Mouse (Mus musculus) heart, postnatal 4 days (tissue): Measurements from ENCODE around the gene Wrap53. TPM values are rescaled to one million over a fixed set of nuclear protein-coding genes. Genes with fewer than 3 reads are reported as not detected.
"Not testable (repeated sequence)": the region's sequence is repeated elsewhere in the genome, so short reads cannot be mapped to it uniquely, and the experiment has no call there.

Source experiments
- DNase-seq: peaks from one replicate; pipeline ENCODE4 v3.0.0; 2021
- total RNA-seq, 2 experiments: library from RNA; stranded (reverse); gene quantifications; 2 replicates each; pipeline ENCODE4 v1.2.3; 2021

Wrap53 gene
- 1 to 10 TPM; 5.8 to 7.0 TPM for total RNA-seq

GRCm38 (mm10) chr11:69580091-69580514 is at the start of gene Wrap53, which contains the start of gene Trp53:
Gene Wrap53, minus strand, starts transcription at chr11:69580255.
Gene Trp53, plus strand, starts transcription at chr11:69580359.
- DNase-seq = peak; percentile 91

DNA sequence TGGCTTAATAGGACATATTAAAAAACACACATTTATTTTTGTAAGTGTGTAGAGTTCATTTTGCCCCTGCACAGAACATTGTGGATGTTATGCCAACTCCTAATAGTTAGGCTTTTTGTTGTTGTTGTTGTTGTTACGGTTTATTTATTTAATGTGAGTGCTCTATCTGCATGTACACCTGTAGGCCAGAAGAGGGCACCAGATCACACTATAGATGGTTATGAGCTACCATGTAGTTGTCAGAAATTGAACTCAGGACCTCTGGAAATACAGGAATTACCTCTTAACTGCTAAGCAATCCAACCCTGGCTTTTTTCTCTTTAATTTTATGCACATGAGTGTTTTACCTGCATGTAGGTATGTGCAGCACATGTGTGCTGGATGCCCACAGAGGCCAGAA is 49.7 kb upstream of the Wrap53 start:
- DNase-seq = no peak

GRCm38 (mm10) chr11:69628286-69628685 is 48.2 kb upstream of the Wrap53 start:
- DNase-seq = peak; percentile 78

DNA sequence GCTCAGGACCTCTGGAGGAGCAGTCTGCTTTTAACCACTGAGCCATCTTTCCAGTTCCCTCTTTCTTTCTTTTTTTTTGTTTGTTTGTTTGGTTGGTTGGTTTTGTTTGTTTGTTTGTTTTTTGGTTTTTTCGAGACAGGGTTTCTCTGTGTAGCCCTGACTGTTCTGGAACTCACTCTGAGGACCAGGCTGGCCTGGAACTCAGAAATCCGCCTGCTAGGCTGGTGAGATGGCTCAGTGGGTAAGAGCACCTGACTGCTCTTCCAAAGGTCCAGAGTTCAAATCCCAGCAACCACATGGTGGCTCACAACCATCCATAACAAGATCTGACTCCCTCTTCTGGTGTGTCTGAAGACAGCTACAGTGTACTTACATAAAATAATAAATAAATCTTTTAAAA is 44.3 kb upstream of the Wrap53 start:
- DNase-seq = not testable (repeated sequence)

DNA sequence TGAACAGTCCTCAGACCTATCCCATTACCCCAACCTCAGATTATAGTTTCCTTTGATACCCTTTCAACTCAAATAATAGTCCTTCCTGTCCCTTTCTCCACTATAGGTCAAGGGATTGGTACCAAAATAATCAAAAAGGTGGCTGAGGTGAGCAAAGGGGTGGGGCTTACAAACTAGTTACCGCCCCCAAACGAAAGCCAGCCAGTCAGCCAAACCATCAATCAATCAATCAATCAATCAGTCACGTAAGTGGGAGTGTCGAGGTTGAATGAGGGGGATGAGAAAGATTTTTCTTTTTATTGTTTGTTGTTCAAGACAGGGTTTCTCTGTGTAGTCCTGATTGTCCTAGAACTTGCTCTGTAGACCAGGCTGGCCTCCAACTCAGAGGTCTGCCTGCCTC is 43.0 kb upstream of the Wrap53 start:
- DNase-seq = no peak

- DNase-seq = no peak
Observed at GRCm38 (mm10) chr11:69622406-69622805, 42.4 kb upstream of the Wrap53 start.

- DNase-seq = peak; percentile 63
Observed at GRCm38 (mm10) chr11:69621571-69622268, 41.7 kb upstream of the Wrap53 start, which contains the start of gene Sat2. Gene Sat2, plus strand, starts transcription at chr11:69622024.

- no peak for DNase-seq
Observed at GRCm38 (mm10) chr11:69620394-69621081, 40.5 kb upstream of the Wrap53 start.

- no peak for DNase-seq
Observed at GRCm38 (mm10) chr11:69617805-69618204, 37.8 kb upstream of the Wrap53 start, which contains the start of gene Shbg. Gene Shbg, minus strand, starts transcription at chr11:69617905.

DNA sequence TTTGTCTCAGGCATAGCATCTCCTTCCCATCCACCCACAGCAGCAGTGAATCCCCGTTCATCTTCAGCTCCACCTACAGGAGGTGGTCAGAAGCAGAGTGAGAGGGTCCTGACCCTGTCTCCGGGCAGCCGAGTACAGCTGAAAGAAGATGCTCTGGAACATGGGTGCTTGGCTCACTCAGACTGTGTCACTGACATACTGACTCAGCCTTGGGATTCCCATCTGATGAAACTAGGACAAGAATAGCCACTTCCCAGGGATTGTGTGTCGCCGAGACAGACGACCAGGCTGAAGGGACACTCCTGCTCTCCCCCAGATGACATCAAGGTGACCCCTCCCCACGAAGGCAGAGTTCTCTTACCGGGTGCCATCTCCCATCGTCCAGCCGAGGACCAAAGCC is 36.7 kb upstream of the Wrap53 start:
- no peak for DNase-seq

DNA sequence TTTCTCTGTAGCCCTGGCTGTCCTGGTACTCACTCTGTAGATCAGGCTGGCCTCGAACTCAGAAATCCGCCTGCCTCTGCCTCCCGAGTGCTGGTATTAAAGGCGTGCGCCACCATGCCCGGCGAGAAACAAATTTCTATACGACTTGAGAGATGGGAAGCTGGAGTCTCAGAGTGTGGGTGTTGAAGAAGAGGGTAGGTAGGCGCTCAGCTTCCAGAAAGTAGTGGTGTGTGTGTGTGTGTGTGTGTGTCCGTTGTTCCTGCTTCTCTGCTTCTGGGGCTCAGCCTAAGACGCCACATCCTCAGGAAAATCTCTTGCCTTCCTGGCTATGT is 34.2 kb upstream of the Wrap53 start:
- DNase-seq = not testable (repeated sequence)

GRCm38 (mm10) chr11:69613553-69614256 is 33.6 kb upstream of the Wrap53 start:
- peak; percentile 94 for DNase-seq

- no peak for DNase-seq
Observed at GRCm38 (mm10) chr11:69610899-69611298, 30.8 kb upstream of the Wrap53 start.

GRCm38 (mm10) chr11:69609416-69609815 is 29.4 kb upstream of the Wrap53 start:
- DNase-seq = no peak

DNA sequence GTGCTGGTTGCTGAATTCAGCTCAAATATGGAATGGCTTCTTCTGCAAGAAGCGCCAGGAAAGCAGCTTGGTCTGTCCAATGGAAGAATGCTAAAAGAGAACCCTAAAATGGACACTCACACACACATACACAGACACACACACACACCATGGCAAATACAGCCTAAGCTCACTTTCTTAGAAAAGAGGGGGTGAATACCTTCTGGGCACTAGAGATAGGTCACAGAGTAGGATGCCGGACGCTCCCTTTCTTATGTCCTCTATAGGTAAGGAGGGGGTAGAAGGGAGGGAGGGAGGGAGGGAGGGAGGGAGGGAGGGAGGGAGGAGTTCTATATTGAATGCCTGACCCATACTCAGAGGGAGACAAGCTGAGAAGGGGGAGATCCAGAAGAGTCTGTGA is 28.5 kb upstream of the Wrap53 start:
- no peak for DNase-seq

DNA sequence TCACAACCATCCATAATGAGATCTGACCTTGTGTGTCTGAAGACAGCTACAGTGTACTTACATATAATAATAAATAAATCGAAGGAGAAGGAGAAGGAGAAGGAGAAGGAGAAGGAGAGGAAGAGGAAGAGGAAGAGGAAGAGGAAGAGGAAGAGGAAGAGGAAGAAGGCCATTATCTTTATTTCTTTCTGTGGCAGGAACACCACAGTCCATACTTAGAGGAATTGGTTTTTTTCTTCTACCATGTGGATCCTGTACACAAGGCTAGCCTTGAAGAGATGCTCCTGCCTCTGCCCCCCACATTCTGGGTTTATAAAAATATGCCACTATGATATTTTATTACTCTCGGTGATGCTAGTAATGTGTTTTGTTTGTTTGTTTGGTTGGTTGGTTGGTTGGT is 26.8 kb upstream of the Wrap53 start:
- no peak for DNase-seq

DNA sequence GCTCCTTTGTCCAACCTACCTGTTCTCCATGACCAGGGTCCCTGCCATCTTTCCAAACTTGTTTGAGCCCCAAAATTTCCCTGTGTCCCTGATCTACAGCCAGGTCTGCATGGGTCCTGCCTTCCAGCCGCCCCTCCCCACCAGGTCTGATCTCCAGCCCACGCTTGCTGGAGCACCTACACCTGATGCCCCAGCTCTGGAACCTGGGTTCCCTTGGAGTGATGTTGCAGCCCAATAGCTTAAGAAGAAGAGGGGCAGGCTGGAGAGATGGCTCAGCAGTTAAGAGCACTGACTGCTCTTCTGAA is 26.4 kb upstream of the Wrap53 start:
- no peak for DNase-seq

DNA sequence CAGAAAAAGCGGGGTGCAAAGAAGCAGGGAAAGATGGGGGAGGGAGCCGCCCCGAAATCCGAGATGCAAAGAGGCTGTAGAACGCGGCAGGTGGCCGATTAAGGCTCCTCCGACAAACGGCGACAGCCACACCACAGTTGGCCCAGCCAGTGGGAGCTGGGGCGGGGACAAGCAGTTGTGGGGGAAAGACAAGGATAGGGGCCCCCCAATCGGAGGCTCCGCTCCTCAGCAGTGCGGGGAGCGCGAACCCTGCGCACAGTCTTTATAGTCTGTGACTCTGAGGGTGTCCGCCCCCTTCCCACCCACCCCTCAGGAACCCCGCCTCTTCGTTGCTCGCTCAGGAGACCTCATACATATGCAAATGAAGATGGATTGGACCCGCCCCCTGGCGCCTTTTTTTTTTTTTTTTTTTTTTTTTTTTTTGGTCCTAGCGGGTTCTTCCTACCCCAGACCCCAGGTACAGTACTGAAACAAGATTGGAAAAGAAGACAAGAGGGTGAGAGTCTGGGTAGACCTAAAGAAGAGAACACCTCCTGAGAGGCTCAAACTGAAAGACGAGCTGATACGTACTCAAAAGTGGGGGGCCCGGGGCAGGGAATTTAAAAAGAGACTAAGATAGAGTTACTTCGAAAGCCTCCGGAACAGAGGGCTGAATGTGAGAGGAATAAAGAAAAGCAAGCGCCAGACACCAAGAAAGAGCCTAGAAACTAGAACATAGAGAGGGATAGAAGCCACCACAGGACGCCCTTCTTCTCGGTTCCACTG is 25.9 kb upstream of the Wrap53 start, which contains the start of gene Atp1b2:
Atp1b2 (minus strand) TSS at position 217 of the 765 bp plus-strand sequence.
- DNase-seq = peak; percentile 79

DNA sequence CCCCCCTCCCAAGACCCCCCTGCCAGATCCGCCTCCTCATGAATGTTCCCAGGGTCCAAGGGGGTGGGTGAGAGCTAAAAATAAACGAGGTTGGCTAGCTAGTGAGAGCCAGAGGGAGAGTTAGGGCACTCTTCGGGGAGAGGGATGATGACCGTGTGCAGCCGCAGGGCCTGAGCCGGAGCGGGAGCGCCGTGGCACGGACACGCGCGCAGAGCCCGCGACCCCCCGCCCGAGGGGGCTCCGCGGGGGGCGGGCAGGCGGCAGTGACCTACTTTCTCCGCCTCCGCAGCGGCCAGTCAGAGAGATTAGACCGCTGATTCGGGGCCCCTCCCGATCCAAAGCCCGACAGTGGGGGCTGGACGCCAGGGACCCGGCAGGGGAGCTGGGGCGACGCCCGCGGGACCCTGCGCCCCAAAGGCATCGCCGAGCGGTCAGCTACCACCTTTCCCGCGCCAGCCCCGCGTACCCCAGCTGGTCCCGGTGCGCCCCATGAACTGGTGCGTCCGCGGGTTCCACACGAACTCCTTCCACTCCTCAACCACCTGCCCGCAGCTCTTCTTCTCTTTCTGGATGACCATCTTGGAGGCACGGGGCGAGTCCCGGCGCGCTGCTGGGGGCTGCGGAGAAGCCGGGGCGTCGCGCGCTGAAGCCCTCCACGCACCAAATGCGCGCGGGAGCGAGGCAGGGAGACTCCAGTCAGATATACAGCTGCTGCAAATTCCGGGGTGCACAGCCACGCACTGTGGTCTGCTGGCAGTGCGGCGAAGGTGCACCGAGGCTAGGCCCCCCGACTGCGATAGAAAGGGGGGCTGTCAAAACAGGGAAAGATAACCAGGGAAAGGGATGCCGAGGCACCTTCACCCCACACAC is 25.0 kb upstream of the Wrap53 start:
- peak; percentile 28 for DNase-seq

DNA sequence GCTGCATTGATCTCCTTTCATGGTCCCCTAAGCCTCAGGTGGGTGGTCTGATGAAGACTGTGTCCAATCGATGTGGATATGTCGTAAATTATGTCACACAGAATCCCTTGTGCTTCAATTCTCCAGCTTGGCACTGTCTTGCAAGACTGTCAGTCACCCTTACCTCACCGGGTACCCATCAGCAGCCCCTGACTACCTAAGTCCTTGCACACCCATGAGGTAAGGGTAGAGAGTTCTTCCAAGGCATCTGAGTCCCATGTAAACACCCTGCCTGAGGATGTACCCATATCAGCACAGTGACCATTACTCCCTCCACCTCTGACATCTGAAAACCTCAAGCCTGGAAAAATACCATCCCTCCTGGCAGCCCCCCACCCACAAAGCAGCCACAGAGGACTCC is 24.3 kb upstream of the Wrap53 start:
- DNase-seq = no peak

DNA sequence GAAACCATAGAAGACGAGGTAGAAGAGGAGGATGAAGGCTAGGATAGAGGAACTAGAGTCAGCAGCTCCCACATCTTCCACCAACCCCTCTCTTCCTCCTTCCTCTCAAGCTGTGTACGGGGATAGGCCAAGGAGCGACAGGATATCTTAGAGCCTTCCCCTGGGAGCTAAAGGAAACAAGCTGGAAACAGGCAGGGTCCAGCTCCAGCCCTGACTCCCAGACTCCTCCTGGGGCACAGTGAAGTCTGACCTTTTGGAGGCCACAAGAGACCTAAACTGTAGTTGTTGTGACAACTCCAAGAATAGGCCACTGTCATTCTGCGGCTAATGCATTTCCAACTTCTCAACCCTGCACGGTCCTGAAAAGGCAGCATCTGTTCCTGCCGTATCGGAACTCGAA is 23.5 kb upstream of the Wrap53 start:
- peak; percentile 36 for DNase-seq

DNA sequence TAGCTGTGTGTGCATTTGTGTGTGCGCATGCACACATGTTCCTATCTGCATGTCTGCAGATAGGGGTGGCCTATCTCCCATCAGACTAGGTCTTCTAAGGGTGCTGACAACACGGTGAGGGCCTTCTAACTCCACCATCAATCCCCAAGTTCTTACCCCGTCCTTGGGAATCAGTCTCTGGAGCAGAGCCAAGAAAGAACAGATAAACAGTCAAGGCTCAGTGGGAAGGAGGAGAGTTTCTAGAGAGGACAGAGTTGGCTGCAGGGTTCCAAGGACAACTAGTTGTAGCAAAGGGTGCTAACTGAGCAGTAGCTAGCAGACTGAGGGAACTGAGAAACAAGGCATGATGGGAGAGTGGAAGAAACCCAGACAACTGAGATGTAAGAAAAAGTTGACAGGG is 21.7 kb upstream of the Wrap53 start:
- DNase-seq = no peak
